Mouse (Mus musculus) lung, postnatal 0 days (tissue): ENCODE measurements around the gene Lrrc74a.

Source experiments
- CTCF ChIP-seq: IDR thresholded peaks from 2 replicates; pipeline ENCODE4 v1.5.1; 2016; ENCODE audit warnings: antibody characterized with exemption, mild to moderate bottlenecking
- EP300 ChIP-seq: IDR thresholded peaks from 2 replicates; pipeline ENCODE4 v1.6.1; 2016; ENCODE audit warnings: antibody characterized with exemption, mild to moderate bottlenecking, control low read depth

DNA sequence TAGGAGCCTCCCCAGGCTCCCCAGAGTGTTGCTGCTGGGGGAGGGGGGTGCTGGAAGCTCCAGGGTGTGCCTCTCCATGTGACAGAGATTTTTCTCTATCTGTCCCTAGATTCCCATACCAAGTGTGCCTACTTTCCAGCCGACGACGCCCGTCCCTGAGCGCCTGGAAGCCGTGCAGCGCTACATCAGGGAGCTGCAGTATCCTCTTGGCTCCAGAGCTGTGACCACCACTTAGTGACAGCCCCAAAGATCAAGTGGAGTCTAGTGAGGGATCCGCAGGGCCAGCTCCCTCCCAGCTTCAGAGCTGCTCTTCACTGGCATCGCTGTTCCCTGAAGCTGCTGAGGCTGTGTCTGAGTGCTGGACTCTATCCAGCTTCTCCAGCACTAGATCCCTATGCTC lies 48.9 kb upstream of the Lrrc74a start:
- no peak for TF ChIP-seq CTCF
- no peak for TF ChIP-seq EP300
